Mouse (Mus musculus) hindbrain, embryonic 13.5 days (tissue): Measurements from ENCODE around the gene Ptprc. TPM values are rescaled to one million over a fixed set of nuclear protein-coding genes. Genes with fewer than 3 reads are reported as not detected.

Source experiments
- ATAC-seq: fragments of 200-750 bp; cut with Nextera tagmentation; 2 replicates; pipeline ENCODE4 v1.8.0; 2017; ENCODE audit warnings: moderate TSS enrichment; ENCODE audit not compliant: low FRiP score
- H3K27ac ChIP-seq: fragments of 300-500 bp; sonication (generic); 2 replicates; pipeline ENCODE4 v1.5.1; 2015; ENCODE audit warnings: inconsistent platforms, mild to moderate bottlenecking, moderate library complexity
- H3K27me3 ChIP-seq: fragments of 300-500 bp; sonication (generic); 2 replicates; pipeline ENCODE4 v1.6.1; 2015; ENCODE audit warnings: mild to moderate bottlenecking, inconsistent platforms
- H3K36me3 ChIP-seq: fragments of 300-500 bp; sonication (generic); 2 replicates; pipeline ENCODE4 v1.6.1; 2015; ENCODE audit warnings: mild to moderate bottlenecking, inconsistent platforms
- H3K4me1 ChIP-seq: fragments of 300-500 bp; sonication (generic); replicated peaks from 2 replicates; pipeline ENCODE4 v1.6.1; 2015; ENCODE audit warnings: inconsistent platforms
- H3K4me2 ChIP-seq: fragments of 300-500 bp; sonication (generic); 2 replicates; pipeline ENCODE4 v1.6.1; 2015; ENCODE audit warnings: inconsistent platforms, mild to moderate bottlenecking, moderate library complexity
- H3K4me3 ChIP-seq: fragments of 300-500 bp; sonication (generic); 2 replicates; pipeline ENCODE4 v1.5.1; 2015; ENCODE audit warnings: mild to moderate bottlenecking, inconsistent platforms
- H3K9ac ChIP-seq: fragments of 300-500 bp; sonication (generic); 2 replicates; pipeline ENCODE4 v1.6.1; 2015; ENCODE audit warnings: mild to moderate bottlenecking, inconsistent platforms
- H3K9me3 ChIP-seq: fragments of 300-500 bp; sonication (generic); 2 replicates; pipeline ENCODE4 v1.6.1; 2016; ENCODE audit warnings: inconsistent platforms
- WGBS: fragments of 180-500 bp; shearing (Covaris S2); methylation state at CpG from one replicate; pipeline ENCODE4 v1.1.7; 2015; 5-methylcytosine and 5-hydroxymethylcytosine counted together
- polyA plus RNA-seq: library from polyadenylated mRNA; unstranded; fragments of >200 nt; fragmentation: Nextera tagmentation; extraction: Ambion mirVana; gene quantifications from 2 replicates; pipeline ENCODE4 v1.2.1, GENCODE M21; 2015

Gene Ptprc
- polyA plus RNA-seq, 1 experiment from 2014 or later: 1.1 TPM

GRCm38 (mm10) chr1:138021962-138022917 lies 153.3 kb downstream of the Ptprc start:
- peaks cover 12% of the 10 kb centered on the region for H3K4me1 ChIP-seq
- H3K9ac ChIP-seq: no peak overlapping the region
- no peaks in the 10 kb centered on the region for H3K36me3 ChIP-seq
- WGBS: 17% methylated on average over 11 of the region's 11 CpGs
- no peak overlapping the region for H3K4me2 ChIP-seq
- H3K27ac ChIP-seq: peak overlapping the region; percentile 31
- no peak overlapping the region for H3K4me3 ChIP-seq
- 0 out of 2 replicates have a peak, but pooled peaks have one; percentile 52 for ATAC-seq
- H3K9me3 ChIP-seq: no peaks in the 10 kb centered on the region
- H3K27me3 ChIP-seq: no peaks in the 10 kb centered on the region

Other genes with a start within 250 kb of the Ptprc start
- gene Atp6v1g3, start 98.0 kb upstream of the Ptprc start, polyA plus RNA-seq: not detected in 2 replicates